Mouse (Mus musculus) left cerebral cortex, adult 6 months (tissue): Measurements from ENCODE around the gene Tmem150c. TPM values are rescaled to one million over a fixed set of nuclear protein-coding genes. Genes with fewer than 3 reads are reported as not detected.

Source experiments
- long read RNA-seq, 2 experiments: library from polyadenylated mRNA; unstranded; transcript quantifications; one replicate each; pipeline ENCODE4 v2.0.0; 2019 to 2020
- polyA plus RNA-seq: library from polyadenylated mRNA; unstranded; fragments of <200 nt; fragmentation: Nextera tagmentation; gene quantifications from 2 replicates; pipeline ENCODE4 v1.2.3, GENCODE M21; 2021

The Tmem150c gene
- 17.7 and 27.2 TPM in 2 replicates for polyA plus RNA-seq
- long read RNA-seq, experiment 1, transcript Tmem150c-201 (8 exons, 3,084 nt): major isoform, 6 of 46 reads
- long read RNA-seq, experiment 1, partial matches to known transcripts: 6 of 46 reads
- long read RNA-seq, experiment 1, other reads (novel, unspliced or antisense): 33 of 46 reads
- long read RNA-seq, experiment 2, partial matches to known transcripts: 2 of 17 reads
- long read RNA-seq, experiment 2, other reads (novel, unspliced or antisense): 13 of 17 reads

GRCm38 (mm10) chr5:100159638-100159973 lies at the start of gene Tmem150c:
Tmem150c (minus strand) TSS chr5:100159808.

GRCm38 (mm10) chr5:100039602-100040142 lies 119.9 kb downstream of the Tmem150c start, which contains the start of the genes Hnrnpdl and Enoph1:
Hnrnpdl (minus strand) TSS chr5:100039664.
Enoph1 (plus strand) TSS chr5:100039985.

Other genes with a start within 250 kb of the Tmem150c start
- 10.8 and 12.4 TPM in 2 replicates for gene Hnrnpd, start 180.9 kb downstream of the Tmem150c start, polyA plus RNA-seq
- 1.4 and 2.2 TPM in 2 replicates for gene 4930524J08Rik, start 180.7 kb downstream of the Tmem150c start, polyA plus RNA-seq
- 69.7 and 87.3 TPM in 2 replicates for gene Hnrnpdl, start 120.1 kb downstream of the Tmem150c start, polyA plus RNA-seq
- gene Enoph1, start 119.8 kb downstream of the Tmem150c start, polyA plus RNA-seq: 83.0 and 102 TPM in 2 replicates